Mouse (Mus musculus) heart, adult 11 months (tissue): Measurements from ENCODE around the gene Anapc11.
"Not testable (repeated sequence)": the region's sequence is repeated elsewhere in the genome, so short reads cannot be mapped to it uniquely, and the experiment has no call there.

Experiments
- DNase-seq: peaks from one replicate; pipeline ENCODE4 v3.0.0; 2022

Anapc11 gene

DNA sequence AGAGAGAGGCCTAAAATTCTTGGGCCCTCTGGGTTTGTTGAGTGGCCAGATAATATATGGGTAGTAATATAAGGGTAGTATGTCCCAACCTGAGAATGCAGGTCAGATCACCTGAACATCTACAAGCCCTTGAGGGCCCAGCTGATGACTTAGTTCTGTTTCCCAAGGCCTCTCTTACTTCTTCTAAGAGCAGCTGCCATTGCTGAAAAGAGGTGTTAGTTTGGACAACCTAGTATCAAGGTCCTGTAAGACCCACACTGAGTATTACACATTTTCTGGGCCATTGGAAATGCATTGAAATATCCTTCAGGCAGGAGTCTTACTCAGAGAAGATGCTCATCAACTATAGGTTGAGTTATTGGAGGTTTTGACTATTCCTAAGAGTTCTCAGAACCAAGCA, 22.3 kb upstream of the Anapc11 start:
- no peak for DNase-seq

- peak; percentile 87 for DNase-seq
Measured at GRCm38 (mm10) chr11:120576365-120576981, 21.7 kb upstream of the Anapc11 start.

- peak; percentile 92 for DNase-seq
Measured at GRCm38 (mm10) chr11:120577211-120578023, 20.8 kb upstream of the Anapc11 start.

DNA sequence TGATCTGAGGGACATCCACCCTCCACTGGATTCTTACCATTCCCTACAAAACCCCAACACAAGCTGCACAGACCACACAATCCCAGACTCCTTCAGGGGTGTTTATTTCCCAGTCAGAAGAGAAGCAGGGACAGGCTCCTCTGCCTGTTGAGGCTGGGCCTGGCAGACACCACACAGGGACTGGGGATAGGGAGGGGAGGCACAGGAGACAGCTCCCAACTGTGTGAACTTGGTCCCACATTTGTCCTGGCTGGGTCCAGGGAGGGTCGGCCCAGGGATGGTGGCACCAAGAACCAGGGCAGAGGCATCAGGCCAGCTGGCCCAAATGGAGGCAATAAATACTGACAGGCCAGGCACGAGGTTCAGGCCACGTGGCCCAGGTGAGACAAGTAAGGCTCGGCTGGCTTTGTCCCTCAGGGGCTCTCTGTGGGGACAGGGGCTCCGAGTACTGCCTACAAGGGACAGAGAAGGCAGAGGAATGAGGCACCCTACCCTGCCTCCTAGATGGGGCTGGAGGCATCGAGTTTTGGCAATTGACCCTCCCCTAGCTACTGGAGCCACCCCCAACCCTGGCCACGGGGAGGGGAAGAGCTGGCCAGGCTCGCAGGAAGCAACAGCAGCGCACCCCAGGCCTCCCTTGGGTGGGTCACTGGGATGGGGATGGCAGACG, 20.1 kb upstream of the Anapc11 start:
- DNase-seq = peak; percentile 93

DNA sequence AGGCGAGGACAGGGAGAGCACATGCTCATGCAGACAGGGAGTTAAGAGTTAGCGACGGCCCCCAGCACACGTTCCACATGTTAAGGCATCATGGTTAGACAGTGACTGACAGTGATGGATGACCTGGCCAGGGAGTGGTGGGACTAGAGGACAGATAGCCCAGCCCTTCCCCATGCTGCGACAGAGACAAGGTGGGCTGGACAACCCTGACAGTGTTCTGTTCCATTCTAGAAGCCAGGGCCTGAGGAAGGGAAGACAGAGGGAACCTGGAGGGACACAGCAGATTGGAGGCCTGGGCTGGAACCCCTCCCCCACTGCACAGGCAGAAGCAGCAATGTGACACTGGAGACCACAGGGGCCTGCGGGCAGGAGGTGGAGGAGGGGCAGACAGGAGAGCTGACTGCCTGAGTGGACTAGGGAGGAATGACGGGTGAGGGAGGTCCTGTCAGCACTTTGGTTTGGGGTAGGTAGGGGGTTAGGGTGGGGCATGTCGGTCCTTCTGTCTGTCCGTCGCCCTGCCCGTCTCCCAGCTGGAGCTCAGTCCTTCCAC, 19.5 kb upstream of the Anapc11 start:
- DNase-seq = peak; percentile 94

- DNase-seq = peak; percentile 96
Measured at GRCm38 (mm10) chr11:120579316-120580107, 18.7 kb upstream of the Anapc11 start.

- peak; percentile 96 for DNase-seq
Measured at GRCm38 (mm10) chr11:120580190-120580589, 18.0 kb upstream of the Anapc11 start.

DNA sequence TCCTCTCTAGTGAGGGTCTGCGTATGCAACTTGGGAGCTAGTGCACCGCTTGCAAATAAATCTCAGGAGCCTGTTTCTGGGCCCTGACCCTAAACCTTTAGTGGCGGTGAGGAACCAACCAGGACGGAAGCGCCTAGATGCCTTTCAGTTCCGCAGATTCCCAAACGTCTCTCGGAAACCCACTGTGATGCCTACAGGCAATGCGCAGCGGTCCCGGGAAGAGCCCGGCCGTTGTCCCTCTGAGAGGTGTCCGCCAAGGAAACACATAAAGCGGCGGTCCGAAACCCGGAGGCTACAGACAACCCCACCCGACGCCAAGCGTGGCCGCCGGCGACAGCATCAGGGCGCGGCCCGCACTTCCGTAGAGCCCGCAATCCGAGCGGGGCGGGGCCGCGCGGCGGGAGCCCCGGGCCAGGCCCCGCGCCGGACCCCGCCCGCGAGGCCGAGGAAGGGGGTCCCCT, 17.3 kb upstream of the Anapc11 start:
- DNase-seq = peak; percentile 96

DNA sequence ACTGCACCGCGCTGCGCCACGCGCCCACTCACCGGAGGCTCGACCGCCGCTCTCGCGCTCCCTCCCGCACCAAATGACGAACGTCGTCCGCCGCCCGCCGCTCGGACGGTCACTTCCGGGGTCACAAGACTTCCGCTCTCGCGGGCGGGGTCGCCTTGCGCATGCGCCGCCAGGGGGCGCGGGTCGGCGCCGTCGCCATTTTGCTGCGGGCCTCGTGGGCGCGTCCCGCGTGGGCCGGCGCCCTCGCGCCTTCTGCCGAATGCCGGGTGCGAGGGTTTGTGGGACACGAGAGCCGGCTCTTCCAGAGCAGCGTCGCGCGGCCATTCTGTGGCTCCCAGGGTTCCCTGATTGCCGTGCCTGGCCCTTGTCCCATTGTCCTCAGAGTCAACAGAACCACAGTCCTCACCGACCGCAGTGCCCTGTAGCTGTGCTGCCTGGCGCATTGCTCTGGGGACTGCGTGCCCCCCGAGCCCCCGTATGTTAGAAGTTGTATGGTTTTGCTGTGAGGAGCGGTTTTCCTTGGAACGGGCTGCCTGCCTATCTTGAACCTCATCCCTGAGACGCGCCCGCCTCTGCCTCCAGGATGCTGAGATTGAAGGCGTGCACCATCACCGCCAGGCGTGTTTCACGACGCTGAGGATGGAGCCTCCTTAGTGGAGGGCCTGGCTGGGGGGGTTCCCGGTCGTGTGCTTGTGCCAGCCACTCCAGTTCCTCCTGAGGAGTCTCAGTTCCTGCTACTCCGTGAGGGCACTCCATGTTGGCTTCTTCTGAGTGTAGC, 16.5 kb upstream of the Anapc11 start, which contains the start of gene Arhgdia:
Gene Arhgdia (minus strand): TSS at position 135 of the 778 bp plus-strand sequence.
- peak; percentile 99 for DNase-seq

GRCm38 (mm10) chr11:120582268-120582981, 15.8 kb upstream of the Anapc11 start:
- peak; percentile 89 for DNase-seq

- not testable (repeated sequence) for DNase-seq
Measured at GRCm38 (mm10) chr11:120582982-120583293, 15.3 kb upstream of the Anapc11 start.

DNA sequence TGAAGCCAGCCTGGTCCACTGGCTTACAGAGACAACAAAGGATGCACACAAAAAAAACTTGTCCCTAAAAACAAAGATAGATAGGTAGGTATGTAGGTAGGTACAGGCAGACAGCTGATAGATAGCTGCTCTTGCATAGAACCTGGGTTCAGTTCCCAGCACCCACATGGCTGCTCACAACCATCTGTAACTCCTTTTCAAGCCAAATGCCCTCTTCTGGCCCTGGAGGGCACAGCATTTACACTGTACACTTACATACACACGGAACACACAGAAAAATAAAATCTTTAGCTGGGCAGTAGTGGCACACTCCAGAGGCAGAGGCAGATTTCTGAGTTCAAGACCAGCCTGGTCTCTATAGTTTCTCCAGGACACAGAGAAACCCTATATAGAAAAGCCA, 14.3 kb upstream of the Anapc11 start:
- DNase-seq = no peak

DNA sequence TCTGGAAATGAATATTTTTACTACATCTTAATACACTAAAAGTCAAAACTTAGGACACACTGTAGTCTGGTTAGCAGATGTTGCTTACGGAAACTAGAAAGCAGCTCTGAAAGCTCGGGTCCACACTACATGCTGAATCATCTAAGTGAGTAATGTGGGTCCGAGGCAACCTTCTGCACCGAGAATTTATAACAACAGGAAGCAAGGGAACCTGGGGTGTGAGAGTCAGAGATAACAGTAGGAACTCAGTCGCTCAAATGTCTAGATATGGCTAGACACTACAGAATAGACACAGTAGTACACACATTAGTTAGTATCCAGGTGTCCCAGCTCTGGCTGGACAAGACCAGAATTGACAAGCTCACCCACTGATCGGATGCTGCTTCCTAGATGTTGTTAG, 9.7 kb upstream of the Anapc11 start:
- no peak for DNase-seq

GRCm38 (mm10) chr11:120597240-120598235, 683 bp upstream of the Anapc11 start:
- DNase-seq = peak; percentile 93

- peak; percentile 86 for DNase-seq
Measured at GRCm38 (mm10) chr11:120598990-120599549, 849 bp downstream of the Anapc11 start.

DNA sequence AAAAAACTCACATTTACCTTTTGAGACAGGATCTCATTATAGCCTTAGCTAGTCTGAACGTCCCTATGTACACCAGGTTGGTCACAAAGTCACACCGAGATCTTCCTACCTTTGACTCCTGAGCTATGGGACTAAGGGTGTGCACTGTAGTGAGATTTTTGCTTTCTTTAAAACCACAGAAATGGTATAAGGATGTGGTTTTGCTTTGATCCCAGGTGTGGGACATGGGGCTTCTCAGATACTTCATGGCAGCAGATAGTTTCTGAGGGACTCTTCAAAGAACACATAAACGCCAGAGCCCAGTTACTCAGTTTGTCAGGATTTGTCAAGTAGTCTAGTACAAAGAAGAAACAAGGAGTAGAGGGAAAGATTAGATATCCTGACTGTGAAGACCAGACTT, 2.5 kb downstream of the Anapc11 start:
- no peak for DNase-seq

DNA sequence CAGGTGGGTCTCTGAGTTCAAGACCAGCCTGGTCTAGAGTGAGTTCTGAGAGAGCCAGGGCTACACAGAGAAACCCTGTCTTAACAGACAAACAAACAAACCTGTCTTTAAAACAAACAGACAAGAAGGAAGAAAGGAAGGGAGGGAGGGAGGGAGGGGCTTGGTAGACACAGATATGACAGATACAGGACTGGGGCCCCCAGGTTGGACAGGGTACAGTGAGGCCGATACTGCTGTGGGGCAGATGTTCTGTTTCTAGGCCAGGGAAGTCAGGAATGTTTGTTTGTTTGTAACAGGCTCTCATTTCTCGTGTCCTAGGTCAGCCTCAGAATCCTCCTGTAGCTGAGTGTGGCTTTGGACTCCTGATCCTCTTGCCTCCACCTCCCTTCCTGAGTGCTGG, 5.3 kb downstream of the Anapc11 start:
- DNase-seq = no peak

DNA sequence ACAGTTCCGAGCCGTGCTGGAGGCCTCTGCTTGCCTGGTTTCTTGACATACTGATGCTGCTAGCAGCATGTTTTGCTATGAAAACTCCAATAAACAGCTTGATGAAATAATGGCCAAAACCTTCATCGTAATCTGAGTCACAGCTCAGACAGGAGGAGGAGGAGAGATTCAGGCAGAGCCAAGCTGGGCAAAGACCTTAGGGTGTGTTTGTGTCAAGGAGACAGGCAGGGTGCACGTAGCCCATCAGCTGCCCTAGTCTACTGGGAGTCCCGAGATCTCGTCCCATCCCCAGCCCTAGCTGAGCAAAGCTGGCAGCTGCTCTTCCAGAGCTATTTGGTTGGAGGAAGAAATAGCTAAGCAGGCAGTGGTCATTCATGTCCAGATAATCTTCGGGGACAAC, 7.4 kb downstream of the Anapc11 start:
- DNase-seq = no peak

- no peak for DNase-seq
Measured at GRCm38 (mm10) chr11:120606764-120607163, 8.5 kb downstream of the Anapc11 start.
